Mouse (Mus musculus): ENCODE data around the gene Mrgprh. TPM values are rescaled to one million over a fixed set of nuclear protein-coding genes. Genes with fewer than 3 reads are reported as not detected.

Mrgprh gene
- polyA plus RNA-seq, 1 experiment: not detected

DNA sequence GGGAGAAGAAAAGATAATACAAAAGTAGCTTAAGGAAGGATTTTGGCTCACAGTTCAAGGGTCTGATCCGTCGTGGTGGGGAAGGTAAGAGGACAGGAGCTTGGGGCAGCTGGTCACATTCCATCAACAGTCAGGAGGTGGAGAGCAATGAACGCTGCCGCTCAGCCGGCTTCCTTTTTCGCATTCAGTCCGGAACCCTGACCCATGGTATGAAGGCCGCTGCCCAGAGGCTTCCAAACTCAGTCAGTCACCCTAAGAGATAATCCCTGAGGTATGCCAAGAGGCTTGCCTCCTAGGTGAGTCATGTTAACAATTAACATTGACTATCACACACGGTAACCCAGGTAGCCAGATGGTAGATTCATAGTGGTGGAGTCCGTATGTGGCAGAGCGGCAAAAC is 21.4 kb upstream of the Mrgprh start:
- no peak overlapping the region for H3K27ac ChIP-seq (replicated peaks; ENCODE audit: low read depth, low read length)
- H3K4me1 ChIP-seq (ENCODE audit: control insufficient read depth, insufficient read depth, insufficient read length, low read length): no peaks in the 10 kb centered on the region; the same call in 1 of the 2 replicates
- H3K4me3 ChIP-seq (ENCODE audit: insufficient read depth, low read depth, low read length): no peak overlapping the region

DNA sequence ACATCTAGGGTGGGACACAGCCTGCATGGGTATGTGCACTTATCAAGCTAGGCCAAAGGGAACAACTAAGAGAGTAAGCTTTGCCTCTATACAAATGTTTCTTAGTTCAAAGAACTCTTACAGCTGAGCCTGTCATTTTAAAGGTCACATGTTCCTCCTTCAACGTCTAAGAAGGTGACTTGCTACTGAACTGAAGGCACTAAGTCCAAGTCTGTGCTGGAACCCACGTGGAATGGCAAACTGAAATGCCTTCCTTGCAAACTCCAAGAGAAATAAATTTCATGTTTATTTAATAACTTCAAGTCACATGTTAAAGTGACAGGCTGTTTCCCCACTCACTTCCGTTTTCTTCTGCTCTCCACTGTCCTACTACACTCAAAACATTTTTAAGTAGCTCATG is 18.4 kb upstream of the Mrgprh start:
- Histone ChIP-seq H3K4me3 (ENCODE audit: insufficient read depth, low read depth, low read length) (no peak overlapping the region), H3K4me1 (ENCODE audit: control insufficient read depth, insufficient read depth, insufficient read length, low read length) (no peaks in the 10 kb centered on the region; the same call in none of the 2 replicates), H3K27ac (replicated peaks; ENCODE audit: low read depth, low read length) (no peak overlapping the region)

DNA sequence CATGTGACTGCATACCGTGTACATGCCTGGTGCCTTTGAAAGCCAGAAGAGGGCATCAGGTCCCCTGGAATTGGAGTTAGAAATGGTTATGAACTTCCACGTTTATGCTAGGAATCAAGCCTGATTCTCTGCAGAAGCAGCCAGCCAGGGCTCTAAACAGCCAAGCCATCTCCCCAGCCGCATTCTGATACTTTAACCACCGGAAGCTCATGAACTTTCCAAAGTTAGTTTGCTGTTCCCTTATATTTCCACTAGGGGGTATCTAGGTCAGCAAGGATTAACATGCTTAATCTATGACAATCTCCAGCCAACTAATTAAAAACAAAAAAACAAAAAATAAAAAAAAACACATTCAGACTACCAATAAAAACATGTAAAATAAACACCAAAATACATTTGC is 17.8 kb upstream of the Mrgprh start:
- Histone ChIP-seq H3K4me1 (ENCODE audit: control insufficient read depth, insufficient read depth, insufficient read length, low read length) (no peaks in the 10 kb centered on the region; the same call in none of the 2 replicates), H3K27ac (replicated peaks; ENCODE audit: low read depth, low read length) (no peak overlapping the region), H3K4me3 (ENCODE audit: insufficient read depth, low read depth, low read length) (no peak overlapping the region)

DNA sequence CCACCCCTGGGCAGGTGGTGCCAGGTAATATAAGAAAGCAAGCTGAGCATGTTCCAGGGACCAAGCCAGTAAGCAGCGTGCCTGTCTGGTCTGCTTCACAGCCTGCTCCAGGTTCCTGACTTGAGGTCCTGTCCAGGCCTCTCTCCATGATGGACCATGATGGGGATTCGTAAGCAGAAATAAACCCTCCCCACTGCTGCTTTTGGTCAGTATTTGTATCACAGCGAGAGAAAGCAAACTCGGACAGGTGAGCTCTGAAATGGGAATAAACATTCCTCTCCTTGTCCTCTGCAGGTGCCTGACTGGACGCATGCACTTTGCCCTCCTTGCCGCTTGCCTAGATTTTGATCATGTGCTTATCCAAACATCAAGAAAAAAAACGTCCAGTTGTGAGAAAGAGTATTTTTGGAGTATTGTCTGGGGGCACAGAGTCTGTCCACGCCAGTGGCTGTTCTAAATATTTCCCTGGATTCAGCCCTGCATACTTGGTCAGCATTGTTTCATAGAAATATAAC is 16.8 kb upstream of the Mrgprh start:
- Histone ChIP-seq H3K4me1 (ENCODE audit: control insufficient read depth, insufficient read depth, insufficient read length, low read length) (no peaks in the 10 kb centered on the region; the same call in none of the 2 replicates), H3K27ac (replicated peaks; ENCODE audit: low read depth, low read length) (peak overlapping the region; percentile 38)

DNA sequence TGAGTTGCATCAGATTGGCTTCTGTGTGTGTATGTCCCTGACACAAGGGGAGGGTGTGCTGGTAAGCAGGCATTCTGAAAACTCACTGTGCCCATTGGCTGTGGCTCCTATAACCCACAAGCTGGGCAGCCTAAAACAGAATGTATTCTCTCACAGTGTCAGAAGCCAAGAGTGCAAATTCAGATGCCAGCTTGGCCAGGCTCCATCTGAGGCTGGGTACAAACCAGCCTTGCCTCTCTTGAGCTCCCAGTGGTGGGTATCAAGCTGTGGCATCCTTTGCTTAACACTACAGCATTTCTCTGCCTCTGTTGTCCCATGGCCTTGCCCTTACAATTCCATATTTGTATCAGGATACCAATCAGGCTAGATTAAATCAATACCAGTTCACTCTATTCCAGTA is 11.7 kb upstream of the Mrgprh start:
- Histone ChIP-seq H3K27ac (replicated peaks; ENCODE audit: low read depth, low read length) (no peak overlapping the region), H3K4me1 (ENCODE audit: control insufficient read depth, insufficient read depth, insufficient read length, low read length) (peaks cover 2% of the 10 kb centered on the region; the same call in 1 of the 2 replicates), H3K4me3 (ENCODE audit: insufficient read depth, low read depth, low read length) (no peak overlapping the region)

More for the DNA sequence above, 16.8 kb upstream of the Mrgprh start:
- H3K4me3 ChIP-seq (ENCODE audit: insufficient read depth, low read depth, low read length): no peak overlapping the region

DNA sequence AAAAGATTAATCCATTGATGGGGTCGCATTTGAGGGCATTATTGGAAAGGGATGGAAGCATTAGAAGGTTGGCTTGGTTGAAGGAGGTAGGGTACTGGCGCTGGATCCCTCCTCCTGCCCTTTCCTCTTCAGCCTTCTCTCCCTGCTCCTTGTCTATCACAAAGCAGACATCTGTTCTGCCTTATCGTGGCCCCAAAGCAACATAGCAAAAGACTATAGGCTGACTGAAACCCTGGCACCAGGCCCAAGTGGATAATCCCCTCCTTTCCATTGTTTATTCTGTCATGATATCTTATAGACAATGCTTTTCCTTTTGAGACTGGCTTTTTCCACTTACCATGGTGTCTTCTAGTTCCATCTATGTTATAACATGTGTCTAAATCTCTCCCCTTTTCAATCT is 10.4 kb upstream of the Mrgprh start:
- no peak overlapping the region for H3K4me3 ChIP-seq (ENCODE audit: insufficient read depth, low read depth, low read length)
- H3K4me1 ChIP-seq (ENCODE audit: control insufficient read depth, insufficient read depth, insufficient read length, low read length): 0 out of 2 replicates have a peak, but pooled peaks cover 2% of the 10 kb centered on the region
- no peak overlapping the region for H3K27ac ChIP-seq (replicated peaks; ENCODE audit: low read depth, low read length)

DNA sequence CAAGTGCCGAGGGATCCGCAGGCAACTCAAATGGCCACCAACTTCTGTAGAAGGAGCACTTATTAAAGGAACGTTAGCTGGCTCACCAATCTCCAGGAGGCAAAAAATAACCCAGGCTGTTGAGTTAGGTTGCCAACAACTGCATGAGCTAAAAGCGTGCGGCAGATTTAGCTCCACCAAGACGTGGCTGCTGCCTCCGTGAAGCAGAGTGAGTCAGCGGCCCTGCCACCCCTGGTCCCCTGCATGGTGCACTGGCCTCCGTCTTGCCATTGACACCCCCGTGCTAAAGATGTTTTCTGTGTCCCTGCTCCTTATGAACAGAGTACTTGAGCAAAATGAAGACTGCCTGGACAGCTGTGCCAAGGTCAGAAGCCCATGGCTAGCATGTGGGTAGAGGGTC is 9.0 kb upstream of the Mrgprh start:
- no peak overlapping the region; the same call in 1 of the 2 replicates for H3K27ac ChIP-seq (replicated peaks; ENCODE audit: low read depth, low read length)
- 0 out of 2 replicates have a peak, but pooled peaks cover 2% of the 10 kb centered on the region for H3K4me1 ChIP-seq (ENCODE audit: control insufficient read depth, insufficient read depth, insufficient read length, low read length)
- no peak overlapping the region for H3K4me3 ChIP-seq (ENCODE audit: insufficient read depth, low read depth, low read length)

DNA sequence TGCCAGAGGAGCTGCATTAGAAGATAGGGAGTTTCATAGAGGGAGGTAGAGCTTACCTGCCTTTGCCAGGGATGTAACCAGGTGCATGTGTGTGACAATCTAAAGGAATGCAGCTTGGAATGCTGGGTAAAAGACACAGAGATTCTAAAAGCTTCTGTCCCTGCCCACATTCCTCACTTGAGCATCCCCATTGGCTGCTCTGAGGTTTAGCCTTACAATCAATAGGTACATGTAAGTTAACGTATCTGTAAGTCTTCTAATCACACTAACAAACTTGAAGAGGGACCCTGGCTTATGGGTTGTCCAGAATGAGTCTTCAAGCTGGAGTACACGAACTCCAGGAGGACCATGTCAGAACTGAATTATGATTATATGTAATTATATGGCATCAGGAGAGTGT is 7.8 kb upstream of the Mrgprh start, which contains the start of gene Mas1:
TSS of gene Mas1 (minus strand) at position 101 of the 400 bp plus-strand sequence.
- H3K4me1 ChIP-seq (ENCODE audit: control insufficient read depth, insufficient read depth, insufficient read length, low read length): 0 out of 2 replicates have a peak, but pooled peaks cover 2% of the 10 kb centered on the region
- no peak within 1 kb of the TSS for H3K4me3 ChIP-seq (ENCODE audit: insufficient read depth, low read depth, low read length)
- no peak within 1 kb of the TSS; the same call in 1 of the 2 replicates for H3K27ac ChIP-seq (replicated peaks; ENCODE audit: low read depth, low read length)

DNA sequence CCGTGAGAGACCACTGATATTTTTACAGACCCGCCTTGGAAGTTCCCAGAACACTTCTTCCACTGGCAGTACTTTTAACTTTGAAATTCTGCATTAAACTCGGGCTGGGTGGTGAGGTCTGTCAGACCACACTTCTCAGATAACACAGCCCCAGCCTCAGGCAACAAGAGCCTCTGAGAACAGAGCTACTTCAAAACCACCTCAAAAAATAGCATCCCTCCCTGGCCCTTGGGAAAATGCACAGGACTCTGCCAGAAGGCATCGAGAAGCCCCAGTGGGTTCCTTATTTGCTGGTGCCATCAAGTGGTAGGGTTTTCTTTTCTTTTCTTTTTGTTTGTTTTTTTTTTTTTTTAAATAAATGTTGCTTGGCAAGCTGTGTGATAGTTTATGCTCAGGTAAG is 7.2 kb upstream of the Mrgprh start:
- H3K27ac ChIP-seq (replicated peaks; ENCODE audit: low read depth, low read length): no peak overlapping the region
- H3K4me3 ChIP-seq (ENCODE audit: insufficient read depth, low read depth, low read length): no peak overlapping the region
- H3K4me1 ChIP-seq (ENCODE audit: control insufficient read depth, insufficient read depth, insufficient read length, low read length): 0 out of 2 replicates have a peak, but pooled peaks cover 2% of the 10 kb centered on the region

DNA sequence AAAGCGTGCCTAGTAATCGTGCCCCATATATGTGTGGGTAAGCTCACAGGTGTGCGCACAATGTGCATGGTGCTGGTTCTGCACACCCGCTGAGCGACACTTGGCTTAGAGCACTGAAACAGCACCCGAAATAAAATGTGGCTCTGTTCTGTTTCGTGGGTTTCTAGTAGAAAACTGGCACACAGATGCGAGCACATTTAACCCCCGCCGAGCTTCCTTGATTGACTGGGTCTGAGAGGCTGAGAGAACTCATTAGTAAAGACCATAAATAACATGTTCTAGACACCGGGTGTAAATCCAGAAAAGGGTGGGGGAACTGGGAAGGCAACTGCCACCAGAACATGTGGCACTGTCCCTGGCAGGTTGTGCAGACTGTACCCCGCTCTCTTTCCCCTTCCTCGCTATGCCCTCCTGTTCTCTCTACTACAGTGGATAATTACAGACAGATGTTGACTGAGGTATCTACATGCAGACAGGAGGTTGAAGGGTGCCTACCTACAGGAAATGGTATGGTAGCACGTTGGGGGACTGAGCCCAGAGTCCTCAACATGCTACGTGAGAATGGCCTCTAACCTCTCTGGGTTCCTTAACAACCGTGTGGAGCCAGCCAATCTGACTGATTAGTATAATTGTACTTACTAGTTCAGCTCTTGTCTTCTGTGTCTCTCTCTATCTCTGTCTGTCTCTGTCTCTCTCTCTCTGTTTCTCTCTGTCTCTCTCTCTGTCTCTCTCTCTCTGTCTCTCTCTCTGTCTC is 3.4 kb upstream of the Mrgprh start:
- H3K4me3 ChIP-seq (ENCODE audit: insufficient read depth, low read depth, low read length): no peak overlapping the region
- no peak overlapping the region for H3K27ac ChIP-seq (replicated peaks; ENCODE audit: low read depth, low read length)
- H3K4me1 ChIP-seq (ENCODE audit: control insufficient read depth, insufficient read depth, insufficient read length, low read length): no peaks in the 10 kb centered on the region

DNA sequence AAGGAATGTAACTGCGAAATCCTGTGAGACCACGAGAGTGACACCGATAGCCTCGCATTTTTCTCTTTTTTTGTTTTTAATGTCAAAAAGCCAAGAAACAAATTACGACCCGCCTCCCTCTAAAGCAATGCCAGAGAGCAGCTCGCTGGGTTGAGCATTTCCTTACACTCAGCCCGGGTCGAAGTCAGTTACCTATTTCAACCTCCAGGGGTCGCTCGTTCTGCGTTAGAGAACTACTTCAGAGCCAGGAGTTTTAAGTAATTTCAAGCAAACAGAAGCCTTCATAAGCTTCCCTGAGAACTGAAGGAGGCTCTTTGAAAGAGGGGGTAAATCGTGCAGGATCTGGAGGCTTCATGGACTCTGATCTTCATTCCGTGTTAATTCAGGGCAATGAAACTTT is 4.3 kb downstream of the Mrgprh start:
- no peak overlapping the region for H3K4me3 ChIP-seq (ENCODE audit: insufficient read depth, low read depth, low read length)
- H3K4me1 ChIP-seq (ENCODE audit: control insufficient read depth, insufficient read depth, insufficient read length, low read length): no peaks in the 10 kb centered on the region
- no peak overlapping the region for H3K27ac ChIP-seq (replicated peaks; ENCODE audit: low read depth, low read length)

DNA sequence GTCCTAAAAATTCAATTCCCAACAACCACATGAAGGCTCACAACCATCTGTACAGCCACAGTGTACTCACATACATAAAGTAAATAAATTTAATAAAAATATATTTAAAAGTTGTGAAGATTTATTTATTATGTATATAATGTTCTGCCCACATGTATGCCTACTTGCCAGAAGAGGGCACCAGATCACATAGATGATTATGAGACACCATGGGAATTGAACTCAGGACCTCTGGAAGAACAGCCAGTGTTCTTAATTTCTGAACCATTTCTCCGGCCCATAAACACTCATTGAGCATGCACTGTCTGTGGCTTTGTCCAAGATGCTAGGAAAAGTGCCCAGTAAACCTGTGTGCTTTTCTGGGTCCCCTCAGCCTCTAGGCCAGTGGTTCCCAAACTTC is 5.4 kb downstream of the Mrgprh start:
- no peaks in the 10 kb centered on the region for H3K4me1 ChIP-seq (ENCODE audit: control insufficient read depth, insufficient read depth, insufficient read length, low read length)
- H3K27ac ChIP-seq (replicated peaks; ENCODE audit: low read depth, low read length): no peak overlapping the region
- H3K4me3 ChIP-seq (ENCODE audit: insufficient read depth, low read depth, low read length): no peak overlapping the region

DNA sequence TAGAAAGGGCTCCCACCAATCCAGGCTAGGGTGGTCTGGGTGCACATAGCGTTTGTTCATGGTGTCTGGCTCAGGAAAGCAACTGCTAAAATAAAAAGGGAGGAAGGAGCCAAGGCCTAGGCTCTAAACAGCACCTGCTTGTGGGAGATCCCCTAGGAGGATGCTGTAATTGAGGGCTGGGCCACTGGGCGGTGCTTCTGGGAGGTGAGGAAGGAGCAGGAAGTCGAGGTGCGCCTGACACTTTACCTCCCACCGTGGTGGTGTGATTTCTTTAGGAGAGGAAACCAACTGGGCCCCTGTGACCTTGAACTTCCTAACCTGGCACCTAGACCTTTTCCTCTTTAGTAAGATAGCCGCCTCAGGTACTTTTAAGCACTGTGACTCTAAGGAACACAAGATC is 10.8 kb downstream of the Mrgprh start:
- no peak overlapping the region for H3K4me3 ChIP-seq (ENCODE audit: insufficient read depth, low read depth, low read length)
- H3K4me1 ChIP-seq (ENCODE audit: control insufficient read depth, insufficient read depth, insufficient read length, low read length): peaks cover 5% of the 10 kb centered on the region; the same call in 1 of the 2 replicates
- H3K27ac ChIP-seq (replicated peaks; ENCODE audit: low read depth, low read length): peak overlapping the region; percentile 79

DNA sequence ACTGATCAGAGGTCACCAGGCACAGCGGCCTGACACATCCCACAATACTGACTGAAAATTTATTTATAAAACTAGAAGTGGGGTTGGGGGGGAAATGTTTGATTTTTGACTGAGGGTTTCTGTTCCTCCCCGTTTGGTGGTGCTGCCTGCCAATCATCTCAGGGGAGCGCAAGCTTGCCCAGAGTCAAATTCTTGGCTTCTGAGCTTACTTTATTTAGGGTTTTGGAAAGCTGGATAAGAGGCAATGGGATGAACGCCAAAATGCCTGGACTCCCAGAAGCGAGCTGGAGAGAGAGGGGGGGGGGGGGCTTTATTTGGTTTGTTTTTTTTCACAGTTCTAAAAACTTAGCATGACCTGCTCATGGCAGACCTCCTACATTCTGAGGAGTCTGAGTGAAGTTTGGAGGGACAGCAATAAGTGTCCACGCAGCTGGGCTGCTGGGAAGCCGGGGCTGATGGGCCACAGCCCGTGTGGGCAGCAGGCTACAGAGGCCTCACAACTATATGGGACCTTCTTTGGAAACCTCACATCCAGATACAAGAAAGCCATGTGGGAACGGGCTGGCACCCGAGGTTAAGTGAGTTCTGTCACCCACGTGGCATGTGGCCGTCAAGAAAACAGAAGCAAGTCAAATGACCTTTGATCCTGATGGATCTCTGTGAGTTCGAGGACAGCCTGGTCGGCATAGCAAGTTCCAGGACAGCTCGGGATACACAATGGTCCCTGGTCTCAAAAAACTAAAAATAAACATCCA is 11.4 kb downstream of the Mrgprh start:
- no peak overlapping the region for H3K4me3 ChIP-seq (ENCODE audit: insufficient read depth, low read depth, low read length)
- H3K27ac ChIP-seq (replicated peaks; ENCODE audit: low read depth, low read length): peak overlapping the region; percentile 79
- H3K4me1 ChIP-seq (ENCODE audit: control insufficient read depth, insufficient read depth, insufficient read length, low read length): peaks cover 6% of the 10 kb centered on the region; the same call in 1 of the 2 replicates

DNA sequence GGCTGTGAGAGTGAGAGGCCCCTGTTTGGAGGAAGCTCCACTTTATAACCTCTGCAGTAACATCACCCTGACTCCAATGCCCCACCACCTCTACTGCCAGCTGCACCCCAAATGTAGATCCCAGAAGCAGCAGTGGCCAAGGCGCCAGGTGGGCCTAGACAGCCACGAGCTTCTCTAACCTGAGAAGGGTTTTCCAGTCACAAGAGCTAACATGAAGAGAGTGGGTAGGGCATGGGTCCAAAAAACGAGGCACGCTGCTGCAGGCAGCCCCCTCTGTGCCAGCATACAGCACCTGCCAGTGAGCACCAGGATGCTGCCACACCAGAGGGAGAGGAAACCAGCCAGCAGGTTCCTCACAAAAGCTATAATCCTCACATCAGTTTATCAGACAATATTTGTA is 15.2 kb downstream of the Mrgprh start:
- Histone ChIP-seq H3K4me3 (ENCODE audit: insufficient read depth, low read depth, low read length) (no peak overlapping the region), H3K27ac (replicated peaks; ENCODE audit: low read depth, low read length) (no peak overlapping the region), H3K4me1 (ENCODE audit: control insufficient read depth, insufficient read depth, insufficient read length, low read length) (peaks cover 13% of the 10 kb centered on the region)
